8 mouse cellular contexts compared by ENCODE assay signal in the genomic region with DNA sequence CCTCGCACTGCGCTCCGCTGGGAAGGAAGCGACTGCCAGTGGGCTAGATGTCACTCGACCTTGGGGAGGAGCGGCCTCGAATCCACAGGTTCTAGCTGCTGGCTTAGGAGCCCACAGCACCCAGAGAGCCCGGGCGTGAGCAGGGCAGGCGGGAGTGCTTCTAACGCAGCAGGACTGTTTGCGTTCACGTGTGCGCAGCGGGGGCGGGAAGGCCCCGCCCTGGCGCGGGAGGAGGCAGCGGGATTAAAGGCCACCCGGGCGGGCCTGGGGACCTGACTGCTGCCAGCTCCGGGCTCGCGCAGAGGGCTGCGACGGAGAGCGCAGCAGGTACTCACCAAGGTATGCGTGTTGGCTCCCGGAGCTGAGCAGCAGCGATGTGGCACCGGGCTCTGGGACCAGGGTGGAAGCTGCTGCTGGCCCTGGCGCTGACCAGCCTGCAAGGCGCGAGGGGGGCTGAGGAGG. TPM values are rescaled to one million over a fixed set of nuclear protein-coding genes. Genes with fewer than 3 reads are reported as not detected.
DNase-seq lines count a peak whose midpoint lies in the region; ATAC-seq and TF ChIP-seq lines count a peak whose summit lies in the region.

TSS of gene Slc9a3 (plus strand) at position 317 of the 462 bp plus-strand sequence.

- H3K9me3 ChIP-seq in kidney, embryonic 14.5 days (ENCODE audit: control insufficient read depth, low read length) = no peaks in the 10 kb centered on the region
- H3K9me3 ChIP-seq in midbrain, embryonic 12.5 days = no peaks in the 10 kb centered on the region

- TF ChIP-seq EP300 in heart, adult 2 months (IDR thresholded peaks at IDR 0.05; ENCODE audit: insufficient read depth, low read depth, low read length) = no peak

- H3K36me3 ChIP-seq in heart, adult 2 months (ENCODE audit: control insufficient read depth, insufficient read depth, low read length) = no peaks in the 10 kb centered on the region
- H3K36me3 ChIP-seq in kidney, embryonic 14.5 days (ENCODE audit: control insufficient read depth, insufficient read depth, low read length) = no peaks in the 10 kb centered on the region
- no peaks in the 10 kb centered on the region for H3K36me3 ChIP-seq in midbrain, embryonic 12.5 days

- H3K4me1 ChIP-seq in heart, adult 2 months (ENCODE audit: control insufficient read depth, insufficient read depth, low read length) = no peaks in the 10 kb centered on the region; the same call in 1 of the 2 replicates
- H3K4me1 ChIP-seq in kidney, embryonic 14.5 days (ENCODE audit: control insufficient read depth, insufficient read depth, low read length) = peaks cover 6% of the 10 kb centered on the region; the same call in 1 of the 2 replicates
- H3K4me1 ChIP-seq in midbrain, embryonic 12.5 days = peaks cover 7% of the 10 kb centered on the region

- intact Hi-C loops in heart, adult 2 months (cut with DNase I) = no loop called here

- WGBS in heart, adult 2 months = 3% methylated on average over 35 of the region's 35 CpGs
- WGBS in kidney, embryonic 14.5 days = under 1% methylated on average over 35 of the region's 35 CpGs
- WGBS in midbrain, embryonic 12.5 days = 0% methylated on average over 35 of the region's 35 CpGs

- H3K27ac ChIP-seq in heart, adult 2 months = no peak within 1 kb of the TSS
- no peak within 1 kb of the TSS for H3K27ac ChIP-seq in kidney, embryonic 14.5 days (ENCODE audit: low read depth, low read length)
- no peak within 1 kb of the TSS for H3K27ac ChIP-seq in midbrain, embryonic 12.5 days (replicated peaks)

- peak within 1 kb of the TSS; percentile 84 for H3K4me2 ChIP-seq in kidney, embryonic 14.5 days (replicated peaks; ENCODE audit: low read depth, low read length)
- peak within 1 kb of the TSS; percentile 61 for H3K4me2 ChIP-seq in midbrain, embryonic 12.5 days (replicated peaks)

- ATAC-seq in granulocyte monocyte progenitor cell, adult 5-6 weeks (replicated peaks; ENCODE audit: poor library complexity, severe bottlenecking) = peak; percentile 12; the same call in 1 of the 2 replicates
- ATAC-seq in kidney, embryonic 14.5 days (ENCODE audit: low FRiP score, low TSS enrichment) = peak; percentile 24; the same call in 1 of the 2 replicates
- ATAC-seq in midbrain, embryonic 12.5 days (ENCODE audit: low FRiP score, low read depth) = peak; percentile 34; the same call in 1 of the 2 replicates

- no peak for TF ChIP-seq POLR2A in heart, adult 2 months (IDR thresholded peaks at IDR 0.05; ENCODE audit: insufficient read depth, low read depth, low read length)

- no peak for TF ChIP-seq CTCF in heart, adult 2 months (IDR thresholded peaks at IDR 0.05)

- H3K27me3 ChIP-seq in heart, adult 2 months (ENCODE audit: control insufficient read depth, insufficient read depth, low read length) = peaks cover 4% of the 10 kb centered on the region; the same call in 1 of the 2 replicates
- H3K27me3 ChIP-seq in kidney, embryonic 14.5 days (ENCODE audit: control insufficient read depth, insufficient read depth, low read length) = peaks cover 43% of the 10 kb centered on the region
- H3K27me3 ChIP-seq in midbrain, embryonic 12.5 days = peaks cover 54% of the 10 kb centered on the region

- peak within 1 kb of the TSS; percentile 69 for H3K9ac ChIP-seq in heart, adult 2 months (ENCODE audit: low read depth, low read length)
- peak within 1 kb of the TSS; percentile 34; the same call in 1 of the 2 replicates for H3K9ac ChIP-seq in kidney, embryonic 14.5 days (ENCODE audit: low read depth, low read length)
- 0 out of 2 replicates have a peak within 1 kb of the TSS, but pooled peaks have one; percentile 7 for H3K9ac ChIP-seq in midbrain, embryonic 12.5 days (replicated peaks)

- H3K79me2 ChIP-seq in heart, adult 2 months (replicated peaks; ENCODE audit: control insufficient read depth, insufficient read depth, low read length) = no peaks in the 10 kb centered on the region

- H3K4me3 ChIP-seq in heart, adult 2 months = peak within 1 kb of the TSS; percentile 37
- H3K4me3 ChIP-seq in kidney, embryonic 14.5 days (ENCODE audit: low read length) = peak within 1 kb of the TSS; percentile 39
- H3K4me3 ChIP-seq in midbrain, embryonic 12.5 days = peak within 1 kb of the TSS; percentile 40

- peak in 1 of 2 experiments; percentile 14 for DNase-seq in heart, adult 2 months
- DNase-seq in heart, adult 8-10 months (ENCODE audit: low spot score) = no peak
- peak; percentile 26 for DNase-seq in adrenal gland, adult 8-10 months
- no peak for DNase-seq in spleen, postnatal 36 days (ENCODE audit: low spot score in 2 of 2)
- DNase-seq in adipocyte (ENCODE audit: low spot score) = no peak

RNA-seq across cellular contexts. Expression of gene Slc9a3, which starts in this region (rescaled TPM):
- total RNA-seq in heart, adult 2 months (2021) = under 1 TPM; 0.21 to 0.48 TPM
- polyA plus RNA-seq in heart, adult 2 months (2012; rRNA removed) = 0.47 and 0.51 TPM in 2 replicates
- 1 to 10 TPM in 1 of 4 experiments, under 1 TPM in 3; 0.47 to 1.4 (median 0.56) TPM for total RNA-seq in heart, adult 8-10 months (2022)
- 1 to 10 TPM in 1 of 4 experiments, under 1 TPM in 3; 0.40 to 1.1 (median 0.56) TPM for total RNA-seq in adrenal gland, adult 8-10 months (2022)
- not detected in 2 replicates for total RNA-seq in granulocyte monocyte progenitor cell, adult 5-6 weeks (2014; fragmentation: Nextera tagmentation)
- total RNA-seq in granulocyte monocyte progenitor cell, adult 5-6 weeks (2017) = not detected in 2 replicates
- polyA plus RNA-seq in kidney, embryonic 14.5 days (2014; fragmentation: Nextera tagmentation; extraction: Ambion mirVana) = 0.16 and 0.23 TPM in 2 replicates
- 0.04 TPM in 2 replicates for polyA plus RNA-seq in midbrain, embryonic 12.5 days (2016; fragmentation: Nextera tagmentation; extraction: Ambion mirVana)

Comparison
In these comparisons a context has a peak if more than half of its experiments do, and no peak if none do; other contexts are left out.
1. Peak in ATAC-seq in granulocyte monocyte progenitor cell, adult 5-6 weeks; RNA of the gene not detected or under 1 TPM.
2. Peak in ATAC-seq, H3K4me3 ChIP-seq, H3K9ac ChIP-seq and H3K4me2 ChIP-seq in kidney, embryonic 14.5 days; RNA of the gene not detected or under 1 TPM.
3. Peak in ATAC-seq, H3K4me3 ChIP-seq, H3K9ac ChIP-seq and H3K4me2 ChIP-seq in midbrain, embryonic 12.5 days; RNA of the gene not detected or under 1 TPM.
4. H3K9ac ChIP-seq: peak in every context shown above with its lines; median percentile 69 in heart, adult 2 months; 34 in kidney, embryonic 14.5 days; 7 in midbrain, embryonic 12.5 days.